Comparison of ENCODE assay signal across 21 mouse cellular contexts in genomic region chr7:117445471-117445870, GRCm38 (mm10).
DNase-seq lines count a peak whose midpoint lies in the region; ATAC-seq and TF ChIP-seq lines count a peak whose summit lies in the region.
"Had no signal": no experiment of that assay in that cellular context is flagged by ENCODE, and none has a peak within 500 bp of the region (broad histone marks: within the 10 kb centered on the region; RNA-seq: fewer than 3 reads in every experiment).

No protein-coding gene starts in this region.

- WGBS in heart, embryonic 11.5 days (ENCODE audit: insufficient replicate concordance): 25% methylated on average over 3 of the region's 3 CpGs

- H3K36me3 ChIP-seq in heart, embryonic 11.5 days (ENCODE audit: control insufficient read depth, insufficient read depth, low read length): no peaks in the 10 kb centered on the region
- no peaks in the 10 kb centered on the region for H3K36me3 ChIP-seq in CH12.LX (replicated peaks in 1 of 2; ENCODE audit: control insufficient read depth in 1 of 2, insufficient read depth in 1 of 2, low read length in 1 of 2)
- H3K36me3 ChIP-seq: embryonic facial prominence, embryonic 13.5 days; limb, embryonic 12.5 days; liver, embryonic 15.5 days; neural tube, embryonic 15.5 days had no signal

- DNase-seq in heart, adult 11 months: no peak
- peak; percentile 48 for DNase-seq in lung, postnatal 25 days (ENCODE audit: low spot score)
- DNase-seq in lung, postnatal 4 days: no peak
- DNase-seq in CH12.LX (ENCODE audit: extremely low read depth): no peak
- no peak for DNase-seq in ovary, postnatal 36 days (ENCODE audit: low spot score)
- DNase-seq: adrenal gland, postnatal 36 days; cerebellum, adult 2 months; gastrocnemius, postnatal 14 days; kidney, adult 18-20 months; kidney, postnatal 10 days; thymus, postnatal 25 days had no signal

- H3K9ac ChIP-seq in heart, embryonic 11.5 days (ENCODE audit: low read depth, low read length): no peak overlapping the region
- H3K9ac ChIP-seq in CH12.LX (ENCODE audit: insufficient read depth, low read depth): no peak overlapping the region
- H3K9ac ChIP-seq: embryonic facial prominence, embryonic 13.5 days; limb, embryonic 12.5 days; liver, embryonic 15.5 days; neural tube, embryonic 15.5 days had no signal

- in situ Hi-C loops in CH12.LX (cut with MboI; ENCODE audit: low pct_ligation_motif_present, low pct_unique_long_range_greater_than_20kb, low sequenced_read_pairs): no loop called here

- no peak overlapping the region; the same call in 1 of the 2 replicates for H3K4me2 ChIP-seq in heart, embryonic 11.5 days
- H3K4me2 ChIP-seq in CH12.LX (ENCODE audit: insufficient read depth, low read depth, poor library complexity, severe bottlenecking): no peak overlapping the region
- H3K4me2 ChIP-seq: embryonic facial prominence, embryonic 13.5 days; limb, embryonic 12.5 days; liver, embryonic 15.5 days; midbrain, embryonic 11.5 days; neural tube, embryonic 15.5 days had no signal

- no peak for TF ChIP-seq CTCF in CH12.LX (conservative IDR thresholded peaks at IDR 0.05 in 1 of 2, IDR thresholded peaks at IDR 0.05 in 1 of 2; ENCODE audit: low read depth in 2 of 2, low read length in 2 of 2)

- TF ChIP-seq RAD21 in CH12.LX (IDR thresholded peaks at IDR 0.05; ENCODE audit: low read depth, low read length): no peak

- no peak for TF ChIP-seq POLR2A in CH12.LX (IDR thresholded peaks at IDR 0.05; ENCODE audit: low read depth, low read length)

- 0 out of 2 replicates have a peak overlapping the region, but pooled peaks have one; percentile 7 for H3K27ac ChIP-seq in heart, embryonic 11.5 days (ENCODE audit: low read depth, low read length)
- no peak overlapping the region for H3K27ac ChIP-seq in CH12.LX (ENCODE audit: insufficient read depth, low read depth)
- H3K27ac ChIP-seq: embryonic facial prominence, embryonic 13.5 days; left cerebral cortex, adult 2 months; limb, embryonic 12.5 days; liver, embryonic 15.5 days; macrophage; neural tube, embryonic 15.5 days had no signal

- H3K79me2 ChIP-seq in CH12.LX (replicated peaks; ENCODE audit: control insufficient read depth, extremely low read depth, insufficient read depth, poor library complexity, severe bottlenecking): no peaks in the 10 kb centered on the region

- 0 out of 2 replicates have a peak, but pooled peaks cover 2% of the 10 kb centered on the region for H3K4me1 ChIP-seq in heart, embryonic 11.5 days (ENCODE audit: control insufficient read depth, insufficient read depth, low read length)
- peaks cover 0 to 25% of the 10 kb centered on the region in 2 experiments; a peak in 2 of 4 replicates for H3K4me1 ChIP-seq in CH12.LX (ENCODE audit: control insufficient read depth in 1 of 2, insufficient read depth in 2 of 2)
- H3K4me1 ChIP-seq: liver, embryonic 15.5 days; neural tube, embryonic 15.5 days had no signal

- ATAC-seq in heart, embryonic 11.5 days (replicated peaks; ENCODE audit: insufficient number of reproducible peaks, low FRiP score, low TSS enrichment): no peak
- ATAC-seq in neutrophil, adult 5-6 weeks (ENCODE audit: extremely low read depth, insufficient number of reproducible peaks, low FRiP score, poor library complexity, severe bottlenecking): peak; percentile 34
- ATAC-seq: hindbrain, embryonic 16.5 days had no signal

- H3K4me3 ChIP-seq in heart, embryonic 11.5 days (ENCODE audit: low read depth, low read length): no peak overlapping the region
- no peak overlapping the region for H3K4me3 ChIP-seq in CH12.LX (replicated peaks in 1 of 3; ENCODE audit: low read depth in 2 of 3, low read length in 2 of 3, poor library complexity in 1 of 3)
- H3K4me3 ChIP-seq: embryonic facial prominence, embryonic 13.5 days; left cerebral cortex, adult 2 months; limb, embryonic 12.5 days; liver, embryonic 15.5 days; neural tube, embryonic 15.5 days had no signal

- 0 out of 2 replicates have a peak, but pooled peaks have one; percentile 21 for TF ChIP-seq EP300 in CH12.LX (IDR thresholded peaks at IDR 0.05; ENCODE audit: low read length)

- no peaks in the 10 kb centered on the region for H3K9me3 ChIP-seq in heart, embryonic 11.5 days (replicated peaks; ENCODE audit: control insufficient read depth, low read length)
- H3K9me3 ChIP-seq in CH12.LX (replicated peaks; ENCODE audit: low read length): no peaks in the 10 kb centered on the region
- H3K9me3 ChIP-seq: embryonic facial prominence, embryonic 13.5 days; liver, embryonic 15.5 days; neural tube, embryonic 15.5 days had no signal

- no peaks in the 10 kb centered on the region for H3K27me3 ChIP-seq in heart, embryonic 11.5 days (ENCODE audit: control insufficient read depth, insufficient read depth, low read length)
- no peaks in the 10 kb centered on the region for H3K27me3 ChIP-seq in CH12.LX (replicated peaks)
- H3K27me3 ChIP-seq: embryonic facial prominence, embryonic 13.5 days; liver, embryonic 15.5 days; neural tube, embryonic 15.5 days had no signal

- dilution Hi-C loops in CH12.LX (cut with MboI; ENCODE audit: extremely low pct_ligation_motif_present, extremely low pct_unique_long_range_greater_than_20kb, low sequenced_read_pairs): no loop called here

TF ChIP-seq in CH12.LX, 34 proteins besides CTCF, POLR2A, EP300 and RAD21:
- TF ChIP-seq MEF2A (IDR thresholded peaks at IDR 0.05; ENCODE audit: borderline replicate concordance, low read depth, low read length) (no peak), IRF4 (IDR thresholded peaks at IDR 0.05; ENCODE audit: low read depth, low read length) (no peak), PAX5 (IDR thresholded peaks at IDR 0.05; ENCODE audit: low read length) (no peak), NELFE (IDR thresholded peaks at IDR 0.05; ENCODE audit: low read depth, low read length) (no peak), MAFK (IDR thresholded peaks at IDR 0.05; ENCODE audit: insufficient replicate concordance, low read length) (no peak), ZMIZ1 (IDR thresholded peaks at IDR 0.05; ENCODE audit: low read depth, low read length) (no peak), ZNF384 (IDR thresholded peaks at IDR 0.05; ENCODE audit: low read depth, low read length) (no peak), HCFC1 (IDR thresholded peaks at IDR 0.05; ENCODE audit: low read depth, low read length) (no peak), MYC (IDR thresholded peaks at IDR 0.05; ENCODE audit: low read depth, low read length) (no peak), ETS1 (conservative IDR thresholded peaks at IDR 0.05; ENCODE audit: low read depth, low read length) (no peak; the same call in 1 of the 2 replicates), TCF12 (IDR thresholded peaks at IDR 0.05; ENCODE audit: low read depth, low read length) (no peak), JUN (IDR thresholded peaks at IDR 0.05; ENCODE audit: insufficient read depth, low read depth, low read length) (no peak), SMC3 (IDR thresholded peaks at IDR 0.05; ENCODE audit: low read depth, low read length) (no peak), TBP (conservative IDR thresholded peaks at IDR 0.05; ENCODE audit: low read depth, low read length) (no peak), MXI1 (IDR thresholded peaks at IDR 0.05; ENCODE audit: low read depth, low read length) (no peak), BHLHE40 (IDR thresholded peaks at IDR 0.05; ENCODE audit: low read depth, low read length) (no peak)
